In the genomic region with DNA sequence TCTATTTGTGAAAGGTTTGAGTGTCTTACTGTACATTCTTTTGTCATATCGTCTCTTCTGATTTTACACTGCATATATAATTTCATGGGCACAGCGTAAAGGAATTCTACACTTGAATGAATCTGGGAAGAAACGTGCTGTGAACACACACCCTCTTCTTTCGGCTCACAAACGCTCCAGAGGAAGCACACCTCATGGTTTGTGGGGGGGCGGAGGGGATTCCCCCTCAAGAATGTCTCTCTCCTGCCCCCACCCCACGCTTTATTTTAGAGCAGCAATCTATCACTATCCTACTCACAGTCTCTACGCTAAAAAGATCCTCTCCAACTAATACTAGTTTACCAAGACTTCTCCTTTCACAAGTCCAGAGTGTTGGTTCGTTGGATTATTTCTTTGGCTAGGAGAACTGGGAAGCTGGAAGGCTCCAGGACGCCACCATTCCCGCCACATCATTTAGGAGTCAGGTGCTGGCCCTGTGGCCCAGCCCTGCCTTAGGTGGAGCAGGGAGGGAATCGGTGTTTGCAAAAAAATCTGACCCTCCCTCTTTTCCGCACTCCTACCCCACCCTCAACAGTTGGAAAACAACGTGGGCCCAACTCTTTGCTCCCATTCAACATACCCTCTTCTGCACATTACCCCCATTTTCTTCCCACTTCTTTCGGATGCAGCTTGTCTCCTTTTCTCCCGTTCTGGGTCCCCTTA, we compare ENCODE assay signal across 8 mouse cellular contexts. TPM values are rescaled to one million over a fixed set of nuclear protein-coding genes. Genes with fewer than 3 reads are reported as not detected.
DNase-seq lines count a peak whose midpoint lies in the region; ATAC-seq and TF ChIP-seq lines count a peak whose summit lies in the region.

No protein-coding gene starts in this region.

- H3K9ac ChIP-seq in kidney, embryonic 16.5 days (replicated peaks; ENCODE audit: low read length): peak overlapping the region; percentile 95
- peak overlapping the region; percentile 78 for H3K9ac ChIP-seq in embryonic facial prominence, embryonic 12.5 days
- peak overlapping the region; percentile 93 for H3K9ac ChIP-seq in intestine, postnatal 0 days (ENCODE audit: low read depth, low read length)

- H3K27ac ChIP-seq in kidney, embryonic 16.5 days (ENCODE audit: low read length): peak overlapping the region; percentile 85
- H3K27ac ChIP-seq in embryonic facial prominence, embryonic 12.5 days: peak overlapping the region; percentile 89
- peak overlapping the region; percentile 92; the same call in 1 of the 2 replicates for H3K27ac ChIP-seq in intestine, postnatal 0 days (ENCODE audit: low read depth, low read length)

- no peaks in the 10 kb centered on the region for H3K36me3 ChIP-seq in kidney, embryonic 16.5 days (ENCODE audit: insufficient read depth, low read length)
- no peaks in the 10 kb centered on the region for H3K36me3 ChIP-seq in embryonic facial prominence, embryonic 12.5 days
- no peaks in the 10 kb centered on the region for H3K36me3 ChIP-seq in intestine, postnatal 0 days (ENCODE audit: control insufficient read depth, insufficient read depth)

- no peaks in the 10 kb centered on the region for H3K27me3 ChIP-seq in kidney, embryonic 16.5 days (ENCODE audit: insufficient read depth, low read length)
- H3K27me3 ChIP-seq in embryonic facial prominence, embryonic 12.5 days: no peaks in the 10 kb centered on the region
- H3K27me3 ChIP-seq in intestine, postnatal 0 days (replicated peaks; ENCODE audit: control insufficient read depth, insufficient read depth, low read length): no peaks in the 10 kb centered on the region

- H3K4me2 ChIP-seq in kidney, embryonic 16.5 days (replicated peaks; ENCODE audit: low read depth, low read length): peak overlapping the region; percentile 87
- H3K4me2 ChIP-seq in embryonic facial prominence, embryonic 12.5 days (replicated peaks): peak overlapping the region; percentile 81
- H3K4me2 ChIP-seq in intestine, postnatal 0 days (replicated peaks; ENCODE audit: low read depth): peak overlapping the region; percentile 85

- WGBS in kidney, embryonic 16.5 days: 1% methylated on average over 16 of the region's 16 CpGs
- WGBS in embryonic facial prominence, embryonic 12.5 days: 3% methylated on average over 16 of the region's 16 CpGs
- 4% methylated on average over 16 of the region's 16 CpGs for WGBS in intestine, postnatal 0 days

- peak overlapping the region; percentile 90 for H3K4me3 ChIP-seq in kidney, embryonic 16.5 days (ENCODE audit: low read length)
- peak overlapping the region; percentile 70 for H3K4me3 ChIP-seq in embryonic facial prominence, embryonic 12.5 days
- peak overlapping the region; percentile 87 for H3K4me3 ChIP-seq in intestine, postnatal 0 days (ENCODE audit: low read depth, low read length)

- peaks cover 12% of the 10 kb centered on the region for H3K4me1 ChIP-seq in kidney, embryonic 16.5 days (ENCODE audit: insufficient read depth, low read length)
- H3K4me1 ChIP-seq in embryonic facial prominence, embryonic 12.5 days: 0 out of 2 replicates have a peak, but pooled peaks cover 11% of the 10 kb centered on the region
- peaks cover 4% of the 10 kb centered on the region; the same call in 1 of the 2 replicates for H3K4me1 ChIP-seq in intestine, postnatal 0 days (replicated peaks; ENCODE audit: control insufficient read depth, insufficient read depth, low read length)

- H3K9me3 ChIP-seq in kidney, embryonic 16.5 days (ENCODE audit: low read length): no peaks in the 10 kb centered on the region
- H3K9me3 ChIP-seq in embryonic facial prominence, embryonic 12.5 days: no peaks in the 10 kb centered on the region
- H3K9me3 ChIP-seq in intestine, postnatal 0 days (ENCODE audit: control insufficient read depth): no peaks in the 10 kb centered on the region

- ATAC-seq in kidney, embryonic 16.5 days (ENCODE audit: low FRiP score, low TSS enrichment): peak; percentile 64
- ATAC-seq in embryonic facial prominence, embryonic 12.5 days (ENCODE audit: insufficient number of reproducible peaks, insufficient read depth, low FRiP score, low TSS enrichment): peak; percentile 73
- peak; percentile 23; the same call in 1 of the 2 replicates for ATAC-seq in intestine, postnatal 0 days

- intact Hi-C loops in gastrocnemius, postnatal 36 days (cut with DNase I): loop anchor here (5.0 kb wide), 1 partner anchor 63 kb away; no protein-coding TSS in a partner anchor

- no peak for DNase-seq in kidney, adult 18-20 months
- peak; percentile 51 for DNase-seq in Muller cell, postnatal 12 days (ENCODE audit: inconsistent ontology term)
- peak; percentile 75 for DNase-seq in naive thymus-derived CD4-positive, alpha-beta T cell, adult 2 months (ENCODE audit: low read depth)
- no peak for DNase-seq in yolk sac, embryonic 10.5 days (ENCODE audit: low spot score)
- DNase-seq in gastrocnemius, postnatal 36 days: no peak

- TF ChIP-seq CTCF in intestine, postnatal 0 days (IDR thresholded peaks at IDR 0.05; ENCODE audit: low read depth): no peak

RNA-seq across cellular contexts. Expression of a gene that starts 0.8 kb away (rescaled TPM):
- polyA plus RNA-seq in kidney, embryonic 16.5 days (2015; fragmentation: Nextera tagmentation; extraction: Ambion mirVana): 8.0 and 10.2 TPM in 2 replicates
- 10.6 and 11.1 TPM in 2 replicates for polyA plus RNA-seq in embryonic facial prominence, embryonic 12.5 days (2016; fragmentation: Nextera tagmentation; extraction: Ambion mirVana)
- 2.2 and 2.6 TPM in 2 replicates for polyA plus RNA-seq in intestine, postnatal 0 days (2015; fragmentation: Nextera tagmentation; extraction: Ambion mirVana)
- total RNA-seq in gastrocnemius, postnatal 36 days (2021): 1 to 10 TPM; 5.2 to 6.8 TPM

RNA-seq across cellular contexts. Expression of a gene that starts 16.3 kb away (rescaled TPM):
- polyA plus RNA-seq in kidney, embryonic 16.5 days (2015; fragmentation: Nextera tagmentation; extraction: Ambion mirVana): 3.0 and 3.2 TPM in 2 replicates
- polyA plus RNA-seq in embryonic facial prominence, embryonic 12.5 days (2016; fragmentation: Nextera tagmentation; extraction: Ambion mirVana): 0.45 and 0.63 TPM in 2 replicates
- polyA plus RNA-seq in intestine, postnatal 0 days (2015; fragmentation: Nextera tagmentation; extraction: Ambion mirVana): not detected in 2 replicates
- total RNA-seq in gastrocnemius, postnatal 36 days (2021): 1,000 to 10,000 TPM; 3,097 to 3,157 TPM

RNA-seq across cellular contexts. Expression of a gene that starts 28.1 kb away (rescaled TPM):
- polyA plus RNA-seq in kidney, embryonic 16.5 days (2015; fragmentation: Nextera tagmentation; extraction: Ambion mirVana): 0.92 and 1.2 TPM in 2 replicates
- polyA plus RNA-seq in embryonic facial prominence, embryonic 12.5 days (2016; fragmentation: Nextera tagmentation; extraction: Ambion mirVana): 6.7 and 8.6 TPM in 2 replicates
- polyA plus RNA-seq in intestine, postnatal 0 days (2015; fragmentation: Nextera tagmentation; extraction: Ambion mirVana): 0.23 and 0.27 TPM in 2 replicates
- total RNA-seq in gastrocnemius, postnatal 36 days (2021): 100 to 1,000 TPM; 158 to 184 TPM

RNA-seq across cellular contexts. Expression of a gene that starts 34.0 kb away (rescaled TPM):
- polyA plus RNA-seq in kidney, embryonic 16.5 days (2015; fragmentation: Nextera tagmentation; extraction: Ambion mirVana): 113 and 120 TPM in 2 replicates
- polyA plus RNA-seq in embryonic facial prominence, embryonic 12.5 days (2016; fragmentation: Nextera tagmentation; extraction: Ambion mirVana): 97.3 and 100 TPM in 2 replicates
- polyA plus RNA-seq in intestine, postnatal 0 days (2015; fragmentation: Nextera tagmentation; extraction: Ambion mirVana): 51.0 and 53.8 TPM in 2 replicates
- 10 to 100 TPM; 71.5 to 73.6 TPM for total RNA-seq in gastrocnemius, postnatal 36 days (2021)

RNA-seq across cellular contexts. Expression of a gene that starts 54.7 kb away (rescaled TPM):
- polyA plus RNA-seq in kidney, embryonic 16.5 days (2015; fragmentation: Nextera tagmentation; extraction: Ambion mirVana): 28.2 and 28.5 TPM in 2 replicates
- polyA plus RNA-seq in embryonic facial prominence, embryonic 12.5 days (2016; fragmentation: Nextera tagmentation; extraction: Ambion mirVana): 27.4 and 29.3 TPM in 2 replicates
- polyA plus RNA-seq in intestine, postnatal 0 days (2015; fragmentation: Nextera tagmentation; extraction: Ambion mirVana): 7.4 and 8.4 TPM in 2 replicates
- 1 to 10 TPM; 2.5 to 2.7 TPM for total RNA-seq in gastrocnemius, postnatal 36 days (2021)

Comparison
In these comparisons a context has a peak if more than half of its experiments do, and no peak if none do; other contexts are left out.
1. ATAC-seq: peak in every context shown above with its lines; median percentile 73 in embryonic facial prominence, embryonic 12.5 days; 64 in kidney, embryonic 16.5 days; 23 in intestine, postnatal 0 days.
2. DNase-seq: peak in Muller cell, postnatal 12 days (single experiment) and naive thymus-derived CD4-positive, alpha-beta T cell, adult 2 months (single experiment); none in kidney, adult 18-20 months (single experiment), yolk sac, embryonic 10.5 days (single experiment) and gastrocnemius, postnatal 36 days (0 of 2).
3. Peak in every context shown above with its lines, with median percentiles within 50 percentile points of each other: H3K27ac ChIP-seq, H3K4me2 ChIP-seq, H3K4me3 ChIP-seq and H3K9ac ChIP-seq.